Mouse (Mus musculus) heart, postnatal 14 days (tissue): ENCODE measurements around the gene Apba2. TPM values are rescaled to one million over a fixed set of nuclear protein-coding genes. Genes with fewer than 3 reads are reported as not detected.

ENCODE experiments used
- DNase-seq, 2 experiments: peaks; one replicate each; pipeline ENCODE4 v3.0.0; 2021 to 2022
- intact Hi-C: fragments of 180-260 bp; cut with DNase I; formaldehyde crosslinking; loops from one replicate; pipeline ENCODE4 v1.15.1; 2025
- total RNA-seq, 2 experiments: library from RNA; stranded (reverse); gene quantifications; 2 replicates each; pipeline ENCODE4 v1.2.3; 2021

Gene Apba2
- total RNA-seq, 2 experiments from 2014 or later: 0.83 to 1.0 TPM

- intact Hi-C loops: no loop called here
- no peak for DNase-seq
Measured at GRCm38 (mm10) chr7:64642903-64643302, 141.4 kb downstream of the Apba2 start.

GRCm38 (mm10) chr7:64645458-64645857, 144.0 kb downstream of the Apba2 start:
- intact Hi-C loops: no loop called here

GRCm38 (mm10) chr7:64646046-64646445, 144.5 kb downstream of the Apba2 start:
- no peak for DNase-seq
- intact Hi-C loops: no loop called here

More at GRCm38 (mm10) chr7:64645458-64645857, 144.0 kb downstream of the Apba2 start:
- no peak for DNase-seq

- intact Hi-C loops: no loop called here
- no peak for DNase-seq
Measured at GRCm38 (mm10) chr7:64648947-64649607, 147.6 kb downstream of the Apba2 start.

DNA sequence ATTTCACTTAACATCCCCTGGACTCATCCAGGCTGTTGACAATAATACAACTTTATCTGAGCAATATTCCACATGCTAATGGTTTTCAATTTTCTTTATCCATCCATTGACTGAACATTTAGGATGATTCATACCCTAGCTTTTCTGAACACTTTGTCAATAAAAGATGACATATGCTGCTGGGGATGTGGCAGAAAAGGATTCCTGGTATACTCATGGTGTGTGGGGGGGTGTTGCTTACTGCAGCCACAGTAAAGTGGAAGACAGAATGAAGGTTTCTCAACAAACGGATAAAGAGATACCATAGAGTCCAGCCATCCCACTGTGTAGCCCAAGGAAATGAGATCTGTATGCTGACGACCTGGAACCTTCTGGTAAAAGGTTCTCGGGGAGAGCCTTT, 150.5 kb downstream of the Apba2 start:
- DNase-seq: no peak
- intact Hi-C loops: no loop called here

- intact Hi-C loops: no loop called here
- no peak for DNase-seq
Measured at GRCm38 (mm10) chr7:64656787-64657186, 155.3 kb downstream of the Apba2 start.

DNA sequence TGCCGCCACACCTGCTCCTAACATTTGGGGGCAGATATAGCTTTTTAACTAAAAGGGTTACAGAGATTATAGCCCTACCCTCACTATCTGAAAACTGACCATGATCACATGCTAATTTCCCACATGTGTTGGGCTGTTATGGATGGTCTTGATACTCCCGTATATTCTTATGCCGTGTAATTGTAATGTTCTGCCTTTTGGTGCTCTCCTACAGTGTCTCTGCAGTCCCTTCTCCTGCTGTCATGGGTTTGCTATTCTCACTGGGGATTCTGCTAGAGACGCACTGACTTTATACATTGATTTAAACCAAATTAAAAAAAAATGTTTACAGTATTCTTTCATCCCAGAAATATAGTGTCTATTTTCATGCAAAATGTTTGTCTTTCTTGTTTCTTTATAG, 157.4 kb downstream of the Apba2 start:
- intact Hi-C loops: no loop called here
- DNase-seq: no peak

DNA sequence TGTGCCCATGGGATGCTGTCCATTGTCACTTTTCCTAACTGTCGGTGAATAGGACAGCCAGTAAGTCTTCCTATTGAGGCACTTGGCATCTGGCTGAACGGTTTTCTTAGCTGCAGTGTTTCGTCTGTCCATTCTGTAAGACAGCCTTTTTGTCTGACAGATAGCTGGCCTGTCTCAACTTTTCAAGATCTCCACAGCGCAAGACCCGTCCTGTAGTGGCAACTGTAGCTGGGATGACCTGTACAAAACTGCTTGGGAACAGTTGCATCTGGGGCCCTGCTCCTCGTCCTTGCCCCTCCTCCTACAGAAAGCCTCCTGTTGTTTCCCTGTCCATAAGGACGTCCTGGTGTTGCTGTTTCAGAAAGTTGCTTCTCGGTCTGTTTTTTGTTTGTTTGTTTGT, 157.8 kb downstream of the Apba2 start:
- DNase-seq: no peak
- intact Hi-C loops: no loop called here

- intact Hi-C loops: no loop called here
- no peak for DNase-seq
Measured at GRCm38 (mm10) chr7:64662506-64662905, 161.0 kb downstream of the Apba2 start.

DNA sequence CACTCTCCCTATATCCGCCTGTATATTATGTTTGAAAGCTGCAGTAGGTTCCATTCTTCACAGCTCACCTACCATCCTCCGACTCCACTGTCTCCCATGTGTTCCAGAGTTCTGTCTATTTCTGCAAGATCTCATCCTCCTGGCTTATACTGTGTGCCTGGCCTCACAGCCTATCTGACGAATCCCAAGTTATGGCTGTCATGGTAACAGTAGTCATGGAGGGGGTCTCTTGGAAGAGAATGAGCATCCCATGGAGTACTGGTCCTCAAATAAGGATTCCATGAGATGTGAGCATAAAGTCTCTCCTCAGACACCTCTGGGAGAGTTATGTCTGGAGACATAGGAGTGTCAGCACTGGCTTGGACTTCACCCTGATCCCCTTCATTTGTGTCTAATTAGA, 162.1 kb downstream of the Apba2 start:
- DNase-seq: no peak
- intact Hi-C loops: no loop called here

DNA sequence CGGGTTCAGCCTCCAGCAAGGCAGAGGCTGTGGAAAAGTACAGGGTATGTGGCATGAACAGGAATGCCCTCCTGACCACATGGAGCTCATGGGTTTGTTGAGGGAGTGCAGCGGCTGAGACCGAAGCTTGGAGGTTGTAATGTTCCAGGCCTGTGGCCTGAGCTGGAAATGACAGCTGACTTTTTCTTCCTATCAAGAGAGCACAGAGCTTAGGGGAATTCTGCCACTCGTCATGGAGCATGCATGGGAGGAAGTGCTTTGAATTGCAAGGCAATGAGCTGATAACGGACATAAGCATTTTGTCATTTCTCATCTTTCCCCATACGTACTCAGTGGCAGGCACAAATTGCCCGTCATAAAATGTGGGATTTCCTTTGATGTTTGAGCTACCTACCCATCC, 163.6 kb downstream of the Apba2 start:
- no peak for DNase-seq
- intact Hi-C loops: no loop called here

DNA sequence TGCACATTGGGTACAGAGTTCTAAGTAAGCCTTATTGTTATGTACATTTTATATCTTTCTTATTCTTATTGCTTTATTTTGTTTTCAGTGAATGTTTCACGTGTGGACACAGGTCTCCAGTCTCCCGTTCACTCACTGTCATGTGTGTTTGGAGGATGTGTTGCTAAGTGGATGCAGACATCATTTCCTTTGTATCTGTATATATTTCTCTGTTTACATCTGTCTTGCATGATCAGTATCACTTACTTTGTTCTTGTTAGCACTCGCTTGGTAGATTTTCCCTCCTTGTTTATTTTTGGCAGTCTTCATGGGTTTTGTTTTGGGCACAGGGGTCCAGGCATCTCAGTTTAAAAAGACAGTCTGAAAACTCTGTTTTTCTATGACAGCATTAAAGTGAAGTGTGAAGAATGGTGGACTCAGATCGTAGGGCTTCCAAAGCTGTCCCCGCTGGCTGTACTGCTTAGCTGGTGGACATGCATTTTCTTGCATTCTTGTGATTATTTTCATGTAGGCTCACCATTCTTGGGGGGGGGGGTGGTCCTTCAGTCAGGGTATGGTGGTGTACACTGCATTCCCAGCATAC, 164.3 kb downstream of the Apba2 start:
- intact Hi-C loops: no loop called here
- DNase-seq: no peak

DNA sequence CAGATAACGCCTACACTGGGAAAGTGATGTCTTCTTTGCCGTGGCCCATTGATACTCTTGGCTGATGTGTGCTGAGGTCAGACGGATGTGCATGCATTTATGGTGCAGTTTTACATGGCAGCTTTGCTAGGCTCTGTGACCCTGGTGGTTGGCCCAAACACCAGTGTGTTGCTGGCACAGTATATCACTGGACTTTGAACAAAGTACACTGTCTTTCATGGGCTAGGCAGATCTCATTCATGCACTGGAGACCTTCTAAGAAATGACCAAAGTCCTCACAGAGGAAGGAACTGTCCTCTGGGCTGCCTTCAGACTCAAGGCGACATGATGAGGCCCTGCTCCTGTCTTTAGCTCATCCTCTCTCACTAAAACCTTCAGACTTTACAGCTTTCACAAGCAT, 166.5 kb downstream of the Apba2 start:
- intact Hi-C loops: no loop called here
- DNase-seq: no peak

- intact Hi-C loops: no loop called here
- no peak for DNase-seq
Measured at GRCm38 (mm10) chr7:64679771-64680479, 178.4 kb downstream of the Apba2 start.

- intact Hi-C loops: no loop called here
- no peak for DNase-seq
Measured at GRCm38 (mm10) chr7:64684893-64685292, 183.4 kb downstream of the Apba2 start.

GRCm38 (mm10) chr7:64688115-64688817, 186.8 kb downstream of the Apba2 start:
- DNase-seq: no peak
- intact Hi-C loops: no loop called here

DNA sequence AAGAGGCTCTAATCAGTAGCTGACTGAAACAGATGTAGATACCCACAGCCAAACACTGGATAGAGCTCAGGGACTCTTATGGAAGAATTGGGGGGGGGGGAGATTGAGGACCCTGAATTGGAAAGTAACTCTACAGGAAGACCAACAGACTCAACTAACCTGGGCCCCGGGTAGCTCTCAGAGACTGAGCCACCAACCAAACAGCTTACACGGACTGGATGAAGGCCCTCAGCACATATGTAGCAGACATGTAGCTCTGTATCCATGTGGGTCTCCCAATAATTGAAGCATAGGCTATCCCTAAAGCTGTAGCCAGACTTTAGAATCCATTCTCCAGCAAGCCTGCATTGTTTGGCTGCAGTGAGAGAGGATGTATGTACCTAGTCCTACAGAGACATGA, 190.3 kb downstream of the Apba2 start:
- DNase-seq: no peak
- intact Hi-C loops: no loop called here

DNA sequence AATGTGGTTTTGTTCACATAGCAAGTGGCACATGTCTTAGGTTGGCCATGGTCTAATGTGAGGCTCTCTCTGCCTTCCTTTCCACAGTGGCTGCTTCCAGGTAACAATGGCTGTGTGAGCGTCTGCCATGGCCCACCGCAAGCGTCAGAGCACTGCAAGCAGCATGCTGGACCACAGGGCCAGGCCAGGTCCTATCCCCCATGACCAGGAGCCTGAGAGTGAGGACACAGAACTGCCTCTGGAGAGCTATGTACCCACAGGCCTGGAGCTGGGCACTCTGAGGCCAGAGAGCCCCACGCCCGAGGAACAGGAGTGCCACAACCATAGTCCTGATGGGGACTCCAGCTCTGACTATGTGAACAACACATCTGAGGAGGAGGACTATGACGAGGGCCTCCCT, 193.4 kb downstream of the Apba2 start:
- DNase-seq: no peak

DNA sequence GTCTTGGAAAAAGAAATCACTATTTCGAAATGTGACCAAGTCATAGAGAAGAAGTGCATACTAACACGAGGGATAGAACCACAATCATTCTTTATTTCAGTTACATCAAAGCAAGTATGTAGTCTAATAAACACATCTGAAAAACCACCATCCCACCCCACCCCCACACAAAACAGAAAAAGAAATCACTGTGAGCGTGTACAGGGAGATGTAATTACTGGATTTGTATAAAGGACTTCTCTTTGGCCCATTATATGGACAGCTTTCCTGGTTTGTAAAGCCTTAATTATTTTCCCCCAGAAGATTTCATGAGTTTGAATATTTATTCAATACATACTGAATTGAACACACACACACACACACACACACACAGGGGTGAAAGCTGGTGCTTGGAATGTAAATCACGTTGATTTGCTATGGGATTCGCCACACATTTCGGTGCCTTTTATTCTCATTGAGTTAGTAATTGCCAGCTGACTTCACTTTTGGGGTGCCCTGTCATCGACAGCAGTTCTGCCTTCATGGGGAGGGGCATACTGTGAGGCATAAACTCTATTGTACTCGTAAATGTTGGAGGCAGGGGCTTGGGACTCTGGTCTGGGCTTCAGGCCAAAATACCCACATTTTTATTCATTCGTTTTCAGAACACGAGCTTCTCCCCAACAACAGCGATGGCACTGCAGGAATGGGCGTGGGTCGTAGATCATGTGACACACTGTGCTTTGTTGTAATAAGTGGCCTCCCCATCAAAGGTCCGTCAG, 195.2 kb downstream of the Apba2 start:
- intact Hi-C loops: no loop called here
- no peak for DNase-seq

More for the DNA sequence above, 193.4 kb downstream of the Apba2 start:
- intact Hi-C loops: no loop called here

- intact Hi-C loops: no loop called here
- DNase-seq: no peak
Measured at GRCm38 (mm10) chr7:64697791-64698337, 196.4 kb downstream of the Apba2 start.
